In genomic region chr10:128802956-128803355, GRCm38 (mm10) we compare ENCODE assay signal across 9 mouse cellular contexts. TPM values are rescaled to one million over a fixed set of nuclear protein-coding genes. Genes with fewer than 3 reads are reported as not detected.
A peak's percentile ranks its signal among the peaks of the same experiment; 100 is the strongest.
DNase-seq lines count a peak whose midpoint lies in the region; ATAC-seq lines count a peak whose summit lies in the region.
"Had no signal": no experiment of that assay in that cellular context is flagged by ENCODE, and none has a peak within 500 bp of the region (broad histone marks: within the 10 kb centered on the region; RNA-seq: fewer than 3 reads in every experiment).

No protein-coding gene starts in this region.

- no peak for ATAC-seq in heart, embryonic 15.5 days (replicated peaks; ENCODE audit: insufficient number of reproducible peaks, insufficient read depth, low FRiP score, low read depth)
- ATAC-seq in embryonic facial prominence, embryonic 13.5 days (ENCODE audit: insufficient number of reproducible peaks, insufficient read depth, low FRiP score, low TSS enrichment, low read depth) = no peak
- ATAC-seq in hindbrain, embryonic 16.5 days = no peak
- ATAC-seq in midbrain, embryonic 14.5 days (ENCODE audit: low FRiP score, low TSS enrichment) = no peak

- peak overlapping the region; percentile 93 for H3K4me2 ChIP-seq in heart, embryonic 15.5 days
- H3K4me2 ChIP-seq in embryonic facial prominence, embryonic 13.5 days = peak overlapping the region; percentile 85
- peak overlapping the region; percentile 90 for H3K4me2 ChIP-seq in hindbrain, embryonic 16.5 days (ENCODE audit: low read length)
- peak overlapping the region; percentile 62 for H3K4me2 ChIP-seq in midbrain, embryonic 14.5 days (ENCODE audit: low read length)

- no peak for DNase-seq in heart, postnatal 4 days
- DNase-seq in midbrain, embryonic 14.5 days = no peak
- no peak for DNase-seq in adipocyte (ENCODE audit: low spot score)
- no peak for DNase-seq in left cerebral cortex, adult 11 months (ENCODE audit: low spot score)
- no peak for DNase-seq in cerebellum, adult 9-10 months
- DNase-seq: right cerebral cortex, adult 18-20 months had no signal

- peak overlapping the region; percentile 99 for H3K27ac ChIP-seq in heart, embryonic 15.5 days
- H3K27ac ChIP-seq in embryonic facial prominence, embryonic 13.5 days = peak overlapping the region; percentile 99
- no peak overlapping the region; the same call in 1 of the 2 replicates for H3K27ac ChIP-seq in hindbrain, embryonic 16.5 days (ENCODE audit: low read depth, low read length)
- no peak overlapping the region for H3K27ac ChIP-seq in midbrain, embryonic 14.5 days (replicated peaks; ENCODE audit: low read depth, low read length)

- no peaks in the 10 kb centered on the region for H3K27me3 ChIP-seq in heart, embryonic 15.5 days
- no peaks in the 10 kb centered on the region for H3K27me3 ChIP-seq in embryonic facial prominence, embryonic 13.5 days
- H3K27me3 ChIP-seq in hindbrain, embryonic 16.5 days (replicated peaks; ENCODE audit: control insufficient read depth, insufficient read depth, low read length) = no peaks in the 10 kb centered on the region
- H3K27me3 ChIP-seq in midbrain, embryonic 14.5 days (ENCODE audit: control insufficient read depth, insufficient read depth, low read length) = no peaks in the 10 kb centered on the region

- H3K9ac ChIP-seq in heart, embryonic 15.5 days = peak overlapping the region; percentile 85
- H3K9ac ChIP-seq in embryonic facial prominence, embryonic 13.5 days = peak overlapping the region; percentile 96
- no peak overlapping the region for H3K9ac ChIP-seq in hindbrain, embryonic 16.5 days (ENCODE audit: low read depth, low read length)
- H3K9ac ChIP-seq in midbrain, embryonic 14.5 days (replicated peaks; ENCODE audit: low read length) = peak overlapping the region; percentile 77; the same call in 1 of the 2 replicates

- WGBS in heart, embryonic 15.5 days = 50% methylated on average over 4 of the region's 4 CpGs
- WGBS in embryonic facial prominence, embryonic 13.5 days = 56% methylated on average over 4 of the region's 4 CpGs
- 52% methylated on average over 4 of the region's 4 CpGs for WGBS in hindbrain, embryonic 16.5 days
- 61% methylated on average over 4 of the region's 4 CpGs for WGBS in midbrain, embryonic 14.5 days

- no peaks in the 10 kb centered on the region for H3K9me3 ChIP-seq in heart, embryonic 15.5 days (replicated peaks)
- H3K9me3 ChIP-seq in embryonic facial prominence, embryonic 13.5 days = no peaks in the 10 kb centered on the region
- H3K9me3 ChIP-seq in hindbrain, embryonic 16.5 days (ENCODE audit: control insufficient read depth, low read length) = no peaks in the 10 kb centered on the region
- no peaks in the 10 kb centered on the region for H3K9me3 ChIP-seq in midbrain, embryonic 14.5 days (ENCODE audit: control insufficient read depth, low read length)

- peak overlapping the region; percentile 82 for H3K4me3 ChIP-seq in heart, embryonic 15.5 days
- H3K4me3 ChIP-seq in embryonic facial prominence, embryonic 13.5 days = peak overlapping the region; percentile 82
- H3K4me3 ChIP-seq in hindbrain, embryonic 16.5 days (ENCODE audit: low read length) = peak overlapping the region; percentile 58
- H3K4me3 ChIP-seq in midbrain, embryonic 14.5 days (replicated peaks; ENCODE audit: low read depth, low read length) = peak overlapping the region; percentile 76

- peaks cover 18% of the 10 kb centered on the region; the same call in 1 of the 2 replicates for H3K36me3 ChIP-seq in heart, embryonic 15.5 days
- peaks cover 45% of the 10 kb centered on the region for H3K36me3 ChIP-seq in embryonic facial prominence, embryonic 13.5 days
- H3K36me3 ChIP-seq in hindbrain, embryonic 16.5 days (ENCODE audit: control insufficient read depth, insufficient read depth, low read length) = peaks cover 6% of the 10 kb centered on the region; the same call in 1 of the 2 replicates
- peaks cover 30% of the 10 kb centered on the region for H3K36me3 ChIP-seq in midbrain, embryonic 14.5 days (ENCODE audit: control insufficient read depth, insufficient read depth, low read length)

- H3K4me1 ChIP-seq in heart, embryonic 15.5 days (replicated peaks) = peaks cover 35% of the 10 kb centered on the region
- H3K4me1 ChIP-seq in embryonic facial prominence, embryonic 13.5 days = peaks cover 39% of the 10 kb centered on the region
- H3K4me1 ChIP-seq in hindbrain, embryonic 16.5 days (ENCODE audit: control insufficient read depth, insufficient read depth, low read depth, low read length) = peaks cover 27% of the 10 kb centered on the region
- H3K4me1 ChIP-seq in midbrain, embryonic 14.5 days (ENCODE audit: control insufficient read depth, insufficient read depth, low read length) = peaks cover 28% of the 10 kb centered on the region

RNA-seq across cellular contexts. Expression of gene Dnajc14, which starts 0.9 kb away (rescaled TPM):
- polyA plus RNA-seq in heart, embryonic 15.5 days (2015; fragmentation: Nextera tagmentation; extraction: Ambion mirVana) = 35.2 and 42.5 TPM in 2 replicates
- total RNA-seq in heart, postnatal 4 days (2021) = 10 to 100 TPM; 45.0 to 48.0 TPM
- polyA plus RNA-seq in embryonic facial prominence, embryonic 13.5 days (2015; fragmentation: Nextera tagmentation; extraction: Ambion mirVana) = 58.8 and 60.4 TPM in 2 replicates
- 49.6 and 53.2 TPM in 2 replicates for polyA plus RNA-seq in hindbrain, embryonic 16.5 days (2015; fragmentation: Nextera tagmentation; extraction: Ambion mirVana)
- 38.6 and 42.7 TPM in 2 replicates for polyA plus RNA-seq in midbrain, embryonic 14.5 days (2014; fragmentation: Nextera tagmentation; extraction: Ambion mirVana)

RNA-seq across cellular contexts. Expression of gene Tmem198b, which starts 1.2 kb away (rescaled TPM):
- polyA plus RNA-seq in heart, embryonic 15.5 days (2015; fragmentation: Nextera tagmentation; extraction: Ambion mirVana) = 14.9 and 18.8 TPM in 2 replicates
- 10 to 100 TPM; 12.8 to 15.4 TPM for total RNA-seq in heart, postnatal 4 days (2021)
- 25.5 and 26.0 TPM in 2 replicates for polyA plus RNA-seq in embryonic facial prominence, embryonic 13.5 days (2015; fragmentation: Nextera tagmentation; extraction: Ambion mirVana)
- 19.6 and 20.4 TPM in 2 replicates for polyA plus RNA-seq in hindbrain, embryonic 16.5 days (2015; fragmentation: Nextera tagmentation; extraction: Ambion mirVana)
- 11.7 and 13.1 TPM in 2 replicates for polyA plus RNA-seq in midbrain, embryonic 14.5 days (2014; fragmentation: Nextera tagmentation; extraction: Ambion mirVana)

RNA-seq across cellular contexts. Expression of gene Mmp19, which starts 12.2 kb away (rescaled TPM):
- polyA plus RNA-seq in heart, embryonic 15.5 days (2015; fragmentation: Nextera tagmentation; extraction: Ambion mirVana) = 1.6 and 2.5 TPM in 2 replicates
- 1 to 10 TPM; 2.3 to 2.9 TPM for total RNA-seq in heart, postnatal 4 days (2021)
- polyA plus RNA-seq in embryonic facial prominence, embryonic 13.5 days (2015; fragmentation: Nextera tagmentation; extraction: Ambion mirVana) = 0.80 and 1.0 TPM in 2 replicates
- polyA plus RNA-seq in hindbrain, embryonic 16.5 days (2015; fragmentation: Nextera tagmentation; extraction: Ambion mirVana) = 0.45 and 0.74 TPM in 2 replicates
- 0.22 and 0.41 TPM in 2 replicates for polyA plus RNA-seq in midbrain, embryonic 14.5 days (2014; fragmentation: Nextera tagmentation; extraction: Ambion mirVana)

RNA-seq across cellular contexts. Expression of gene Sarnp, which starts 14.2 kb away (rescaled TPM):
- polyA plus RNA-seq in heart, embryonic 15.5 days (2015; fragmentation: Nextera tagmentation; extraction: Ambion mirVana) = 145 and 168 TPM in 2 replicates
- total RNA-seq in heart, postnatal 4 days (2021) = 10 to 100 TPM; 56.1 to 57.3 TPM
- 252 and 265 TPM in 2 replicates for polyA plus RNA-seq in embryonic facial prominence, embryonic 13.5 days (2015; fragmentation: Nextera tagmentation; extraction: Ambion mirVana)
- 137 and 142 TPM in 2 replicates for polyA plus RNA-seq in hindbrain, embryonic 16.5 days (2015; fragmentation: Nextera tagmentation; extraction: Ambion mirVana)
- polyA plus RNA-seq in midbrain, embryonic 14.5 days (2014; fragmentation: Nextera tagmentation; extraction: Ambion mirVana) = 150 and 152 TPM in 2 replicates

RNA-seq across cellular contexts. Expression of gene Ormdl2, which starts 18.5 kb away (rescaled TPM):
- 34.3 and 42.6 TPM in 2 replicates for polyA plus RNA-seq in heart, embryonic 15.5 days (2015; fragmentation: Nextera tagmentation; extraction: Ambion mirVana)
- total RNA-seq in heart, postnatal 4 days (2021) = 10 to 100 TPM in 1 of 2 experiments, 1 to 10 TPM in 1; 9.5 to 10.1 TPM
- 35.2 and 41.2 TPM in 2 replicates for polyA plus RNA-seq in embryonic facial prominence, embryonic 13.5 days (2015; fragmentation: Nextera tagmentation; extraction: Ambion mirVana)
- 23.6 and 27.6 TPM in 2 replicates for polyA plus RNA-seq in hindbrain, embryonic 16.5 days (2015; fragmentation: Nextera tagmentation; extraction: Ambion mirVana)
- 23.4 and 24.8 TPM in 2 replicates for polyA plus RNA-seq in midbrain, embryonic 14.5 days (2014; fragmentation: Nextera tagmentation; extraction: Ambion mirVana)

Comparison
In these comparisons a context has a peak if more than half of its experiments do, and no peak if none do; other contexts are left out.
1. H3K27ac ChIP-seq: peak in heart, embryonic 15.5 days (single experiment) and embryonic facial prominence, embryonic 13.5 days (single experiment); none in hindbrain, embryonic 16.5 days (single experiment) and midbrain, embryonic 14.5 days (single experiment).
2. Peak in every context shown above with its lines, with median percentiles within 50 percentile points of each other: H3K4me2 ChIP-seq and H3K4me3 ChIP-seq.